Mouse (Mus musculus) T-cell, adult 2 months (primary cell): Measurements from ENCODE around the gene Pdcd4.

Experiments used
- DNase-seq: peaks from one replicate; pipeline ENCODE4 v3.0.0; 2022; ENCODE audit warnings: low spot score

Gene Pdcd4

GRCm38 (mm10) chr19:53871502-53871901 is 20.5 kb upstream of the Pdcd4 start:
- DNase-seq, result no peak

GRCm38 (mm10) chr19:53872994-53873713 is 18.9 kb upstream of the Pdcd4 start:
- no peak for DNase-seq

- no peak for DNase-seq
Measured at GRCm38 (mm10) chr19:53875246-53875645, 16.8 kb upstream of the Pdcd4 start.

GRCm38 (mm10) chr19:53877779-53878178 is 14.3 kb upstream of the Pdcd4 start:
- DNase-seq, result no peak

GRCm38 (mm10) chr19:53880460-53880859 is 11.6 kb upstream of the Pdcd4 start:
- no peak for DNase-seq

- DNase-seq, result no peak
Measured at GRCm38 (mm10) chr19:53881786-53882185, 10.2 kb upstream of the Pdcd4 start.

GRCm38 (mm10) chr19:53885450-53885849 is 6.6 kb upstream of the Pdcd4 start:
- no peak for DNase-seq

- no peak for DNase-seq
Measured at GRCm38 (mm10) chr19:53886576-53887370, 5.3 kb upstream of the Pdcd4 start.

GRCm38 (mm10) chr19:53887822-53888221 is 4.2 kb upstream of the Pdcd4 start:
- no peak for DNase-seq

GRCm38 (mm10) chr19:53888331-53888730 is 3.7 kb upstream of the Pdcd4 start:
- no peak for DNase-seq

- peak; percentile 67 for DNase-seq
Measured at GRCm38 (mm10) chr19:53889555-53889954, 2.5 kb upstream of the Pdcd4 start.

- no peak for DNase-seq
Measured at GRCm38 (mm10) chr19:53890274-53890673, 1.8 kb upstream of the Pdcd4 start.

- peak; percentile 88 for DNase-seq
Measured at GRCm38 (mm10) chr19:53890781-53891251, 1.2 kb upstream of the Pdcd4 start.

GRCm38 (mm10) chr19:53891569-53891968 is 462 bp upstream of the Pdcd4 start:
- no peak for DNase-seq

- no peak for DNase-seq
Measured at GRCm38 (mm10) chr19:53892838-53893359, 868 bp downstream of the Pdcd4 start.

- peak; percentile 86 for DNase-seq
Measured at GRCm38 (mm10) chr19:53893711-53894171, 1.7 kb downstream of the Pdcd4 start.

- DNase-seq, result no peak
Measured at GRCm38 (mm10) chr19:53894538-53895121, 2.6 kb downstream of the Pdcd4 start.

- no peak for DNase-seq
Measured at GRCm38 (mm10) chr19:53898046-53898445, 6.0 kb downstream of the Pdcd4 start.

- DNase-seq, result no peak
Measured at GRCm38 (mm10) chr19:53898498-53898897, 6.5 kb downstream of the Pdcd4 start.

- peak; percentile 52 for DNase-seq
Measured at GRCm38 (mm10) chr19:53898970-53899900, 7.2 kb downstream of the Pdcd4 start.

GRCm38 (mm10) chr19:53899941-53900610 is 8.0 kb downstream of the Pdcd4 start:
- peak; percentile 76 for DNase-seq
